Mouse (Mus musculus): Measurements from ENCODE around the gene Fkbp8. TPM values are rescaled to one million over a fixed set of nuclear protein-coding genes. Genes with fewer than 3 reads are reported as not detected.

Gene Fkbp8
- polyA plus RNA-seq, 1 experiment from 2014 or later, result 385 TPM

DNA sequence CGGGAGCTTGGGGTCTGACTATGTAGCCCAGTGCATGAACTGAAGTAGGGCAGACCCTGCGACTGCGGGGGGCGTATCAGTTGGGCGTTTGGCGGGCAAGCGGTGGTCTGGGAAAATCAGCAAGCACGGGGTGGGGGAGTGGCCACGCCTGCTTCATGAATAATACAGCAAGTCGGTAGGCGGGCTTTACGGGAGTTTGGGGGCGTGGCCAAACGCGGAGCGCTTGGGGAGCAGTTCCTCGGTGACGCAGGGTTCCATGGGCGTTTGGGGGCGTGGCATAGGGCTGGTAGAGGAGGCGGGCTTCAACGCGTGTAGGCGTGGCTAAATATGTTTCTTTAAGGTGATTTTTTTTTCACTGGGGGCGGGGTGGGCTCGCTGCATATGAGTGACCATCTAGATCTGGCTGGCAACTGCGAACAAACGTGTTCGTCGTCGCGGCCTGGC is 11.1 kb downstream of the Fkbp8 start:
- Histone ChIP-seq H3K4me1 (replicated peaks) (peaks cover 43% of the 10 kb centered on the region), H3K4me3 (peak overlapping the region; percentile 83), H3K36me3 (peaks cover 40% of the 10 kb centered on the region), H3K27me3 (no peaks in the 10 kb centered on the region), H3K4me2 (peak overlapping the region; percentile 96), H3K27ac (peak overlapping the region; percentile 95), H3K9ac (peak overlapping the region; percentile 88), H3K9me3 (no peaks in the 10 kb centered on the region)
- under 1% methylated on average over 32 of the region's 32 CpGs for WGBS
- ATAC-seq (ENCODE audit: low FRiP score), result peak; percentile 77

GRCm38 (mm10) chr8:70539077-70539813 is 11.7 kb downstream of the Fkbp8 start, which contains the start of gene Ell:
TSS of gene Ell (plus strand) at chr8:70539457.
- H3K4me1 ChIP-seq (replicated peaks), result peaks cover 49% of the 10 kb centered on the region
- H3K27ac ChIP-seq, result peak within 1 kb of the TSS; percentile 95
- WGBS, result under 1% methylated on average over 58 of the region's 58 CpGs
- peak; percentile 89 for ATAC-seq (ENCODE audit: low FRiP score)
- no peaks in the 10 kb centered on the region for H3K9me3 ChIP-seq
- H3K27me3 ChIP-seq, result no peaks in the 10 kb centered on the region
- peak within 1 kb of the TSS; percentile 88 for H3K9ac ChIP-seq
- peaks cover 34% of the 10 kb centered on the region for H3K36me3 ChIP-seq
- H3K4me3 ChIP-seq, result peak within 1 kb of the TSS; percentile 83
- peak within 1 kb of the TSS; percentile 96 for H3K4me2 ChIP-seq

DNA sequence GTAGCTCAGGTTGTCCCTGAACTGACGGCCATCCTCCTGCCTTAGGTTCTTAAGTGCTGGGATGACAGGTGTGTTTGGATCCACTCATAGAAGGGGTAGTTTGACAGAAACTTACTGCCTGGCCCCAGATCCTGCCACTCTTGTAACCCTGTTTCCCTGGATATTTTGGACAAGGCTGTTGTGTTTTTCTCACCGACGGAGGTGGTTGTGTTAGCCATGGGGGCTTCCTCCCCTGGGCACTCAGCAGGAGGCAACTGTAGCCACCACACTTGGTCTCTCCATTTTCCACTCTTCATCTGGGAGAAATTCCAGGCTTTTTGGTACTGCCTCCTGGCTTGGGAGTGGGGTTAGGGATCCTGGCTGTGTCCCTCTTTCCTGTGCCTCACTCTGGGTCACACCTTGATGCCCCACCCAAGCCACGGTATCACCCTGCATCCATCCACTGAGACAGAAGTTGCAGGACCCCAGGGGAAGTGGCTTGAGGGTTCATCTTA is 12.5 kb downstream of the Fkbp8 start:
- peak overlapping the region; percentile 96 for H3K4me2 ChIP-seq
- no peaks in the 10 kb centered on the region for H3K27me3 ChIP-seq
- peaks cover 51% of the 10 kb centered on the region for H3K4me1 ChIP-seq (replicated peaks)
- 19% methylated on average over 4 of the region's 4 CpGs for WGBS
- peak overlapping the region; percentile 95 for H3K27ac ChIP-seq
- H3K36me3 ChIP-seq, result peaks cover 26% of the 10 kb centered on the region
- ATAC-seq (ENCODE audit: low FRiP score), result no peak
- peak overlapping the region; percentile 83 for H3K4me3 ChIP-seq
- peak overlapping the region; percentile 88 for H3K9ac ChIP-seq
- H3K9me3 ChIP-seq, result no peaks in the 10 kb centered on the region

DNA sequence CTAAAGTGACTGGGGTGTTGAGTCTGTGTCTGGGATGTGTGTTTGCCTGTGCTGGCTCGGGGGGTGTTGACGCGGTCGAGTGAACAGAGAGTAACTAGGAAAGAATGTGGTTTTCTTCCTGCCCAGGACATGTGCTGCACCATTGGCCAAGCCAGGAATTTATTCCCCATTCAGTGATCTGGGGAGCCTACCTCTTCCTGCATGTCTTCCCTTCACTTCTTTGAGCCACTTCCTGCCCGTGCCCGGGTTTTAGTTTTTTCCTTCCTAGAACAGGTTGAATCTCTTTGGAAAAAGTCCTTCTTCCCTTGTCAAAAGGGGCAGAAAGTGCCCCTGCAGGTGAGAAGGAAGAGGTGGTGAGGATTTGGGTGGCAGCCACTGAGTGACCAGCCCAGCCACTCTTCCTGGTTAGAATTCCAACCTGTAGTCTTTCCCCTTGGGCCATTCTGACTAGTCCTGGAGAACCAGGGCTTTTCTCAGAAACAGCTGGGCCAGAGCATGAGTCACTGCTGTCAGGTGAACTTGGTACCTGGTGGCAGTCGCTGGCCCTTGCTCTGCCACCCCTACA is 13.1 kb downstream of the Fkbp8 start:
- Histone ChIP-seq H3K27ac (no peak overlapping the region), H3K36me3 (peaks cover 21% of the 10 kb centered on the region), H3K27me3 (no peaks in the 10 kb centered on the region), H3K9me3 (no peaks in the 10 kb centered on the region), H3K4me2 (peak overlapping the region; percentile 96), H3K4me1 (replicated peaks) (peaks cover 51% of the 10 kb centered on the region), H3K4me3 (peak overlapping the region; percentile 83), H3K9ac (peak overlapping the region; percentile 88)
- no peak for ATAC-seq (ENCODE audit: low FRiP score)
- 52% methylated on average over 7 of the region's 7 CpGs for WGBS

DNA sequence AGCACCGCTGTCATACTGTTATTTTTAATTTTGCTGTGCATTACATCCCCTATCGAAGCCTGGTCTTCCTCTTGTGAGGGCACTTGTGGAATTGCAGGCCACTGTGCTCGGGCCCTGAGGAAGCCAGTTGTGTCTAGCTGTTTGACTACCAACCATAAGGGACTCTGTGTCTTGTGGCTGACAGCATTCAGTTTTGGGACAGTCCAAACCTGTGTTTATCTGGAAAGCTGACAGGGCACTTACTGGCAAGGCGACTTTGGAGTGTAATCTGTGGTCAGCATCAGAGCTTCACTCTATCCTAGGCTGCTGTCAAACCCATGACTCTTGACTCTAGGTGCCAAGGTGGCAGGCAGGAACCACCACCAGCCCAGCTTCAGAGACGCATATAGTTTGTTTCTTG is 13.6 kb downstream of the Fkbp8 start:
- Histone ChIP-seq H3K27me3 (no peaks in the 10 kb centered on the region), H3K4me3 (peak overlapping the region; percentile 83), H3K9ac (peak overlapping the region; percentile 88), H3K27ac (no peak overlapping the region), H3K4me1 (replicated peaks) (peaks cover 51% of the 10 kb centered on the region), H3K9me3 (no peaks in the 10 kb centered on the region), H3K4me2 (peak overlapping the region; percentile 96), H3K36me3 (peaks cover 16% of the 10 kb centered on the region)
- WGBS, result 93% methylated on average over 5 of the region's 5 CpGs
- no peak for ATAC-seq (ENCODE audit: low FRiP score)

GRCm38 (mm10) chr8:70544200-70544687 is 16.7 kb downstream of the Fkbp8 start:
- Histone ChIP-seq H3K27me3 (no peaks in the 10 kb centered on the region), H3K9ac (no peak overlapping the region), H3K4me2 (no peak overlapping the region), H3K4me1 (replicated peaks) (peaks cover 43% of the 10 kb centered on the region), H3K27ac (no peak overlapping the region; the same call in 1 of the 2 replicates), H3K4me3 (no peak overlapping the region), H3K9me3 (no peaks in the 10 kb centered on the region), H3K36me3 (no peaks in the 10 kb centered on the region)
- no peak for ATAC-seq (ENCODE audit: low FRiP score)
- 73% methylated on average over 6 of the region's 6 CpGs for WGBS

- H3K36me3 ChIP-seq, result no peaks in the 10 kb centered on the region
- no peak overlapping the region for H3K27ac ChIP-seq
- no peak overlapping the region for H3K9ac ChIP-seq
- peaks cover 29% of the 10 kb centered on the region for H3K4me1 ChIP-seq (replicated peaks)
- no peaks in the 10 kb centered on the region for H3K9me3 ChIP-seq
- no peak overlapping the region for H3K4me3 ChIP-seq
- 94% methylated on average over 4 of the region's 4 CpGs for WGBS
- no peaks in the 10 kb centered on the region for H3K27me3 ChIP-seq
- no peak for ATAC-seq (ENCODE audit: low FRiP score)
- no peak overlapping the region for H3K4me2 ChIP-seq
Observed at GRCm38 (mm10) chr8:70546412-70546811, 18.9 kb downstream of the Fkbp8 start.

DNA sequence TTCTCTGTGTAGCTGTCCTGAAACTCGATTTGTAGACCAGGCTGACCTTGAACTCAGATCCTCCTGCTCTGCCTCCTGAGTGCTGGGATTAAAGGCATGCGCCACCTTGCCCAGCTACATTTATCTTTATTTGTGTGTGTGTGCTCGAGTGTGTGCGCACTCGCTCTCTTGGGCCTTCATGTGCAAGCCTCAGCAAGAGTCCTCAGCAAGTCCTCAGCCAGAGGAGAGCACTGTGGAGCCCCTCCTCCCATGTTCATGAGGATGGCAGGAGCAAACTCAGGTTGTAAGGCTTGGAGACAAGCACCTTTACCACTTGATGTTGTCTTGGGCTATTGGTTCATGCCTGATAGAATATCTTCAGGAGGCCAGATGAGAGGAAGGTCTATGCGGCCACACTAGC is 20.2 kb downstream of the Fkbp8 start:
- ATAC-seq (ENCODE audit: low FRiP score), result no peak
- no peak overlapping the region for H3K27ac ChIP-seq
- no peaks in the 10 kb centered on the region for H3K27me3 ChIP-seq
- H3K4me1 ChIP-seq (replicated peaks), result peaks cover 32% of the 10 kb centered on the region
- no peak overlapping the region for H3K9ac ChIP-seq
- H3K36me3 ChIP-seq, result no peaks in the 10 kb centered on the region
- H3K4me2 ChIP-seq, result no peak overlapping the region
- WGBS, result 92% methylated on average over 6 of the region's 6 CpGs
- no peak overlapping the region for H3K4me3 ChIP-seq
- H3K9me3 ChIP-seq, result no peaks in the 10 kb centered on the region

DNA sequence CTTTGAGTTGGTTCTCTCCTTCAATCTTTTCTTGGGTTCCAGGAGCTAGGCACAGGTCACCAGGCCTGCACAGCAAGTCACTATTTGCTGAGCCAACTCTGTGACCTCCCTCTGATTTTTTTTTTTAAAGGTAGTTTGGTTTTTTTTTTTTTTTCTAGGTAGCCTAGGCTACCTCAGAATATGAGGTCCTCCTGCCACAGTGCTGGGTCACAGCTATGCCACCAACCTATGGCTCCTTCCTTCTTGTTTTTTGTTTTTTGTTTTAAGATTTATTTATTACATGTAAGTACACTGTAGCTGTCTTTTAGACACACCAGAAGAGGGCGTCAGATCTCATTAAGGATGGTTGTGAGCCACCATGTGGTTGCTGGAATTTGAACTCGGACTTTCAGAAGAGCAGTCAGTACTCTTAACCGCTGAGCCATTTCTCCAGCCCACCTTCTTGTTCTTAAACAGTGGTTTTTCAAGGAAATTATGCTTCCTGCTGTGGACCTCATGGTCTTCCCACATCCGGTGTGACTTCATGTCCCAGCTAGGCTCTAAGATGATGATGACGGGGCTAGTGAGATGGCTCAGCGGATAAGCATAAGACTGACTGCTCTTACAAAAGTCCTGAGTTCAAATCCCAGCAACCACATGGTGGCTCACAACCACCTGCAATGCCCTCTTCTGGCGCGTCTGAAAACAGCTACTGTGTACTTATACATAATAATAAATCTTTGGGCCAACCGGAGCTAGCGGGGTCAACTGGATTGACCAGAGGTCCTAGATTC is 22.1 kb downstream of the Fkbp8 start:
- Histone ChIP-seq H3K4me2 (no peak overlapping the region), H3K27ac (no peak overlapping the region), H3K9me3 (no peaks in the 10 kb centered on the region), H3K4me3 (no peak overlapping the region), H3K9ac (no peak overlapping the region), H3K4me1 (replicated peaks) (peaks cover 32% of the 10 kb centered on the region), H3K27me3 (no peaks in the 10 kb centered on the region), H3K36me3 (no peaks in the 10 kb centered on the region)
- 90% methylated on average over 10 of the region's 10 CpGs for WGBS
- ATAC-seq (ENCODE audit: low FRiP score), result no peak

DNA sequence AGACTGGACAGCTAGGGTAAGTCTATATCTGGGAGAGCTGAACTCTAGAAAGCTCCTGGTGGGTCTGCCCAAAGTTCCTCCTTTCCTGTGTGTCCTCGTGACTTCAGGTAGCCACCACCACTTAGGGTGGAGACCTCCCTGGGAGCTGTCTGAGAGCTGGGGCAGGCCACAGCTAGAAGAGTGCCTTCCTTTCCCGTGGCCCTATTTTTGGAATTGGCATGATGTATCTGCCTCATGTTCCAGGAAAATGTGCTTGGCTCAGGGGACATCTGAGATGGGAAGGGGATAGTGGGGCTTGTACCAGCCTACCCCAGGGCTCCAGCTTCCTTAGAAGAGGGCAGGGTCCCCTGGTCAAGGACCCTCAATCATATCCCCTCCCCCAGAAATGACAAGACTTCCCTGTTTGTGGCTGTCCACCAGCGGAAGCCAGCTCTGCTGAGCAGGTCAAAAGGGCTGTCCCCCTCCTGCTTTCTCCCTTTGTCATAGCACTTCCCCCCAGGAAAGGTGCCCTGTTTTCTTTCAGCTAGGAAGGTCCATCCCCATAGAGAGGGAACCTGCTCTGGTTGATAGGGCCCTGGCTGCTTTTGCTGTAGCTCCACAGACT is 24.1 kb downstream of the Fkbp8 start:
- ATAC-seq (ENCODE audit: low FRiP score), result no peak
- Histone ChIP-seq H3K4me1 (replicated peaks) (peaks cover 32% of the 10 kb centered on the region), H3K4me3 (no peak overlapping the region), H3K36me3 (peaks cover 4% of the 10 kb centered on the region; the same call in 1 of the 2 replicates), H3K27me3 (no peaks in the 10 kb centered on the region), H3K9me3 (no peaks in the 10 kb centered on the region), H3K27ac (no peak overlapping the region), H3K4me2 (no peak overlapping the region), H3K9ac (no peak overlapping the region)
- WGBS, result 75% methylated on average over 3 of the region's 3 CpGs

GRCm38 (mm10) chr8:70552836-70553235 is 25.3 kb downstream of the Fkbp8 start:
- Histone ChIP-seq H3K27me3 (no peaks in the 10 kb centered on the region), H3K36me3 (peaks cover 4% of the 10 kb centered on the region; the same call in 1 of the 2 replicates), H3K9ac (0 out of 2 replicates have a peak overlapping the region, but pooled peaks have one; percentile 24), H3K4me2 (no peak overlapping the region), H3K9me3 (no peaks in the 10 kb centered on the region), H3K4me1 (replicated peaks) (peaks cover 32% of the 10 kb centered on the region), H3K27ac (0 out of 2 replicates have a peak overlapping the region, but pooled peaks have one; percentile 55), H3K4me3 (no peak overlapping the region)
- WGBS, result 88% methylated on average over 1 of the region's 1 CpGs
- ATAC-seq (ENCODE audit: low FRiP score), result no peak
